Mouse (Mus musculus) frontal cortex, postnatal 14 days (tissue): ENCODE data around the gene Grik4.

Source experiments
- DNase-seq, 2 experiments: peaks; one replicate each; pipeline ENCODE4 v3.0.0; 2022; ENCODE audit warnings: low spot score in 2 of 2

Grik4 gene

GRCm38 (mm10) chr9:42745982-42746381 is 198.3 kb downstream of the Grik4 start:
- DNase-seq: no peak

- no peak for DNase-seq
Observed at GRCm38 (mm10) chr9:42742385-42742784, 201.9 kb downstream of the Grik4 start.

- DNase-seq: no peak
Observed at GRCm38 (mm10) chr9:42736697-42737335, 207.5 kb downstream of the Grik4 start.

- DNase-seq: no peak
Observed at GRCm38 (mm10) chr9:42735086-42735485, 209.2 kb downstream of the Grik4 start.

- no peak for DNase-seq
Observed at GRCm38 (mm10) chr9:42732731-42733318, 211.5 kb downstream of the Grik4 start.

GRCm38 (mm10) chr9:42728472-42728871 is 215.8 kb downstream of the Grik4 start:
- no peak for DNase-seq

DNA sequence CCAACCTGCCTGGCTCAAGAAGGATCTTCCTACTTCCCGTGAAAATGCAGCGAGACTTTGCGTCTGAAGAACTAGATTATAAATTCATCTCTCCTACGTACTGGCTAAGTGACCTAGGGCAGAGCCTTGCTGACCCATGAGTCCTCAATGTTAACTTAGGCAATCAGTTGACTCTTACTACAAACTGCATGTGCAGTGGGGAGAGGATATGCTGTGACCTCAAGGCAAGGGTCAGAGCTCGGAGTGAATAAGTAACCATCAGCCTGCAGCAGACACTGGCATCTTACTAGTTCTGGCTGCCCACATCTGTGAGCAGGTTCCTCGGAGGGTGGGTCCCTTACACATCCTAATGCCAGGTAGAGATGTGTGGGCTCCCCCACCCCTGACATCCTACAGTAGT is 216.6 kb downstream of the Grik4 start:
- no peak for DNase-seq

DNA sequence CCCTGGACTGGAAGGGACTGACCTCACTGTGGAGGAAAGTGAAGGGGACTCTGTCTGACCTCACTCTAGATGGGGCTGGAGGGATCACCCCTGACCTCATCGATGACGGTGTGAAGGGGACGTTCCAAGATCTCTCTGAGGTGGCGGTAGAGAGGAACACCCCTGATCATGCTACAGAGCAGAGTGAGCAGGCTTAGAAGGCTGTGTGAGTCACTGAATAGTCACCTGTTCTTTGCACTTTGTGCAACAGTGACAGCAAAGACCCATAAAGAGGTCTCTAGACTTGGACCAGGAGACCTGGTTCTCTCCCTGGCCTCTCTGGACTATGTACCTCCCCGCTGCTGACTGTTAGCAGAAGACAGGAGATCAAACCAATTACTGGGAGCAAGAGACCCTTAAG is 217.1 kb downstream of the Grik4 start:
- DNase-seq: no peak

- no peak for DNase-seq
Observed at GRCm38 (mm10) chr9:42724099-42724498, 220.2 kb downstream of the Grik4 start.

DNA sequence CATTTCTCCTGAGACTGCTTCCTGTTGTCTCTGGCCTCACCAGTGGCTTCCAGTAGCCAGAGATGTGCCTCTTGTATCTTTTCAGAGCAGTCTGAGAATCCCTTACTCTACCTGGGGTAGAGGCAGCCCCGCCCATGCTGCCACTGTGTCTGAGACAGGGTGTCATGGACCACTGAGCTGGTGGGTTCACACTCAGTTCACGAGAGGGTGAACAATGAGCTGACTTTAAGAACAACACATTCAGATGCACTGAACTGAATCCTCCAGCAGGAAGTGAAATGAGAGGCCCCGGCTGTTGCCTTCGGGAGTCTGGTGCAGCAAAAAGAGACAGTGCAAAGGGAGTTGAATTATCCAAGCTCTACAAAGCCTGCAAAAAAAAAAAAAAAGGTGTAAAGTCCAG is 221.8 kb downstream of the Grik4 start:
- no peak for DNase-seq

- DNase-seq: no peak
Observed at GRCm38 (mm10) chr9:42721718-42722117, 222.6 kb downstream of the Grik4 start.

- no peak for DNase-seq
Observed at GRCm38 (mm10) chr9:42721146-42721545, 223.1 kb downstream of the Grik4 start.

GRCm38 (mm10) chr9:42713912-42714311 is 230.4 kb downstream of the Grik4 start:
- no peak for DNase-seq

DNA sequence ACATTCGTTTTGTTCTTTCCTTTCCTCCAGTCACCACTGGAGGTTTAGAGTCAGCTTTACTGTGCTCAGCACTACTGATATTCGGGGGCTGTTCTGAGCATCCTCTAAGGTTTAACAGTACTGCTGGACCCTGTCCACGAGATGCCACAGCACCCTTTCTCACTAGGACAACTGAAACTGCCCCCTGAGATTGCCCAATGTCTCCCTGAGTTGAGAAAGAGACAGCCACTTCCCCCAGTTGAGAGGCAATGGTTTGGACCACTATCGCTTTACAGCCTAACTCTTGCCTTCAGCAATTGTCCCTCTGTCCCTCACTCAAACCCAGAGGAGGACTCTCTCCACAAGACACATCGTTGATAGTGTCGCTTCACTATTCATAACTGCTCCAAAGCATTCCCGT is 238.4 kb downstream of the Grik4 start:
- DNase-seq: no peak

- no peak for DNase-seq
Observed at GRCm38 (mm10) chr9:42703191-42703854, 241.0 kb downstream of the Grik4 start.

GRCm38 (mm10) chr9:42702231-42703132 is 241.8 kb downstream of the Grik4 start:
- DNase-seq: no peak

DNA sequence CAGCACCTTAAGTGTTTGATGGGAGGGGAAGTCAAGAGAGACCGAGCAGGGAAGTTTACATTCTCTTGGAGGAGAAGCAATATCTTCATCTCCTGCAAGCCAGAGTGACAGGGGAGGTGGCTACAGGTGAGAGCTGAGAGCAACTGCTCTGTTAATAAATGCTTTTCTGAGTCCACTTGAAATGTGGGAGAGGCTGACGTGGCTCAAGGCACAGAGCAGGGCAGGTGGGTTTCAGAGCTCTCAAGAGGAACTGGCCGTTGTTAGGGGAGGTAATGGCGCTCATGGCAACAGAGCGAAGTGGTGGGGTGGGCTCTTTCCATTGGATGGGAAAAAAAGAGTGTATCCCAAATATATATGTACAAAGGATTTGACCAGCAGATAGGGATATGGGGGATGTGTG is 242.6 kb downstream of the Grik4 start:
- DNase-seq: no peak

DNA sequence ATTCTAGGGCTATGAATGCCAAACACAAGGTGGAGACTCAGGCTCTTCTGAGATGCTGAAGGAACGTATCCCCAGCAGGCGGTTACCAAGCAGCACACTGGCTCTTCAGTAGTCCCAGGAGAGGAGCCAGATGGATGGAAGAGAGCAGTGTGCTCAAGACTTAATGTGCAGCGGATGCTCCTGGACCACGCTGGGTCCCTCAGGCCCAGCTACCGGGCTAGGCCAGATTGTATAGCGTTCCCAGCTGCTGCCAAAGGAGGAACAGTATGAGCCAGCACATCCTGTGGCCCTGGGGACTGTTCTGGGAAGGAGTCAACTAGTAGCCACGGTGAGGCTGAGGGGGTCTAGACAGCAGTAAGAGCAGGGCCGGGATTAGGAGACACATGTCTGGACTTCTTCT is 251.3 kb downstream of the Grik4 start:
- DNase-seq: no peak

GRCm38 (mm10) chr9:42688143-42688542 is 256.1 kb downstream of the Grik4 start:
- peak in 1 of 2 experiments; percentile 56 for DNase-seq

DNA sequence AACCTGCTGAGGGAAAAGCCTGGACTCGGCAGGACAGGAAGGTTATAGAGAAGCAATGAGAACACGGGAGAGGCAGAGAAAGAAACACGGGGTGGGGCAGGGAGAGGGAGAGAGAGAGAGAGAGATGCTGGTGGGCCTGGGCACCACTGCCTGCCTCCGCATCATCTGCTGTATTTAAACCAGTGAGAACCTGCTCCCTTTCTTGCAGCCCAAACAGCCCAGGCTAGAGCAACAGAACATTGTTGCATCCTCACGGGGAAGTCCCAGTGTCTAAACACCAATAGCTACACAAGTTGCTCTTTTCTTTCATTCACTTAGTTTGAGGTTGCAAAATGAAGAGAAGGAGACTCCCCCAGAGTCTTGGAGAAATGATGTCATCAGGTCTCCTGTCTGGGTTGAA is 258.2 kb downstream of the Grik4 start:
- no peak for DNase-seq

DNA sequence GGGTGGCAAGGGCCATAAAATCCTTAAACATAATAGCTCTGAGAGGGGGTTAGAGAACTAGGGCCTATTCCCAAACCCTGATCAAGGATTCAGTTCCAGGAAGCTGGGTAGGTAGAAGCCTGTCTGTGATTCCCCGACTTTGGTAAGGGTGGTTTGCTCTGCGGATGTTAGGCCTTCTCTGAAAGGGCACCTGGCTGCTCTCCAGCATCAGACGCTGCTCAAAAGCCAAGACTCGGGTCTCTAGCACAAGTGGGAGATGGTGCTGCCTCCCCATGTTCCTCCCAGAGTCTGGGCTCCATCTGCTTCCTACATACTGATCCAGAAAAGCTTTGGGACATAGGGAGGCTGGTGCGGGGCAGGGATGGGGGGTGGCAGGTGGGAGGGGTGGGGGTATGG is 270.3 kb downstream of the Grik4 start:
- no peak for DNase-seq

DNA sequence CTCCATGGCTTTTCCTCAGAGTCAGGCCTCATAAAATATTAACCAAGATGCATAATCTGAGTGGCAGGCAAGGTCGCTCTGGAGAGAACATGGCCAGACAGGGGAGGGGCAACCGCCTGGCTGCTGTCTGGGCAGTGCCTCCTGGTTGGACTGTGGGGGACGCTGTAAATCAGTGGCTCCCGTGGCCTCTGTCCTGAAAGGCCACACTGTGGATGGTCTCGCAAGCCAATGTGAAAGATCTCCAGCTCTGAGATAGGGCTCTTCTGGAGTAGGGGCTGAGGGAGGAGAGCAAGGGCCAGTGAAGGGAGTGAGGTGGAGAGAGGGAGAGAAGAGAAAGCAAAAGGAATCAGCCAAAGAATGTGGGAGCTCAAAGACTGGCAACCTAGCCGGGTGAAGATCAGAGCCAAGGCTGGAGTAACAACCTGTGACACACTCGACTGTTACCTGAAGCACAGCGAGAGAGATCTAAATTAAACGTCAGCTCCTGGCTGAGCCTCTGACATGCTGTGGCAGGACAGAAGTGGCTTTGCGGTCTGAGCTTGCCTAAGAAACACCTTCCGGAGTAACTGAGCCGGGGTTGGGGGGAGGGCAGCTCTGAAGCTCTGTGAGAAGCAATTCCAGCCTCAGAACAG is 270.8 kb downstream of the Grik4 start:
- DNase-seq: no peak
